In the genomic region with DNA sequence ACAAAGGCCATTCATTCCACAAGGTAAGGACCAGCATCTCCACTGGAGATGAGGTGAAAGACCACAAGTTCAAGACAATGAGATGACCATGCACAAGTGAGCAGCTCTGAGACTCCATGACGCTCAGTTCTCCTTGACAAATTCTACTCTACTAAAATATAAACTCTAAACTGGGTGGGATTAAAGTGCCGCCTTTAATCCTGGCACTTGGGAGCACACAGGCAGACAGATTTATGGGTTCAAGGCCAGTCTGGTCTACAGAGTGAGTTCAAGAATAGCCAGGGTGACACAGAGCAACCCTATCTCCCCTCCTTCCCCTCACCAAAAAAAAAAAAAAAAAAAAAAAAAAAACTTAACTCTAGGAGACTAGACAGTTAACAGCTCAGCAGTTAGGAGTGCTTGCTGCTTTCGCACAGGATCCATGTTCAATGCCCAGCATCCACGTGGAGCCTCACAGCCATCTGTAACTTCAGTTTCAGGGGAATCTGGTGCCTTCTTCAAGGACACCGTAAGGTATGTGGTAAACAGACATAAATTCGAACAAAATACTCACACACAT, we compare ENCODE assay signal across 12 mouse cellular contexts. TPM values are rescaled to one million over a fixed set of nuclear protein-coding genes. Genes with fewer than 3 reads are reported as not detected.
A peak's percentile ranks its signal among the peaks of the same experiment; 100 is the strongest.
DNase-seq lines count a peak whose midpoint lies in the region; ATAC-seq and TF ChIP-seq lines count a peak whose summit lies in the region.
"Had no signal": no experiment of that assay in that cellular context is flagged by ENCODE, and none has a peak within 500 bp of the region (broad histone marks: within the 10 kb centered on the region; RNA-seq: fewer than 3 reads in every experiment).

No protein-coding gene starts in this region.

- DNase-seq in forebrain, postnatal 0 days: no peak
- DNase-seq in lung, embryonic 14.5 days: no peak
- DNase-seq in lung, postnatal 14 days: no peak
- no peak for DNase-seq in intestine, embryonic 14.5 days (ENCODE audit: low spot score)
- DNase-seq in cerebellum, postnatal 14 days: no peak
- no peak for DNase-seq in frontal cortex, postnatal 10 days (ENCODE audit: low spot score in 2 of 2)
- DNase-seq: adrenal gland, postnatal 10 days; embryo, embryonic 11 days; kidney, adult 11 months; right cerebral cortex, postnatal 25 days had no signal

- ATAC-seq in forebrain, embryonic 13.5 days: no peak
- ATAC-seq in forebrain, postnatal 0 days: no peak
- ATAC-seq in lung, embryonic 14.5 days (ENCODE audit: insufficient read depth): no peak
- ATAC-seq in intestine, embryonic 14.5 days (replicated peaks; ENCODE audit: low FRiP score, low TSS enrichment, low read depth): no peak
- no peak for ATAC-seq in neural tube, embryonic 14.5 days (ENCODE audit: low read depth)

- no peak for TF ChIP-seq CTCF in forebrain, postnatal 0 days (IDR thresholded peaks at IDR 0.05; ENCODE audit: low read depth)
- no peak for TF ChIP-seq CTCF in lung, embryonic 14.5 days (IDR thresholded peaks at IDR 0.05; ENCODE audit: low read depth)

- no peaks in the 10 kb centered on the region for H3K9me3 ChIP-seq in forebrain, embryonic 13.5 days (replicated peaks)
- H3K9me3 ChIP-seq in forebrain, postnatal 0 days (ENCODE audit: low read length): no peaks in the 10 kb centered on the region
- peaks cover 4% of the 10 kb centered on the region; the same call in 1 of the 2 replicates for H3K9me3 ChIP-seq in lung, embryonic 14.5 days (ENCODE audit: low read depth, low read length)
- H3K9me3 ChIP-seq in intestine, embryonic 14.5 days (ENCODE audit: control insufficient read depth, low read length): no peaks in the 10 kb centered on the region
- H3K9me3 ChIP-seq in neural tube, embryonic 14.5 days (ENCODE audit: control insufficient read depth, low read length): no peaks in the 10 kb centered on the region

- no peak overlapping the region for H3K27ac ChIP-seq in forebrain, embryonic 13.5 days
- no peak overlapping the region for H3K27ac ChIP-seq in forebrain, postnatal 0 days (ENCODE audit: low read depth, low read length)
- H3K27ac ChIP-seq in lung, embryonic 14.5 days (ENCODE audit: low read depth): peak overlapping the region; percentile 91
- peak overlapping the region; percentile 24; the same call in 1 of the 2 replicates for H3K27ac ChIP-seq in intestine, embryonic 14.5 days (ENCODE audit: low read depth)
- no peak overlapping the region for H3K27ac ChIP-seq in neural tube, embryonic 14.5 days (ENCODE audit: low read depth, low read length)

- WGBS in forebrain, embryonic 13.5 days: 93% methylated on average over 6 of the region's 6 CpGs
- 90% methylated on average over 6 of the region's 6 CpGs for WGBS in forebrain, postnatal 0 days
- 63% methylated on average over 6 of the region's 6 CpGs for WGBS in lung, embryonic 14.5 days
- WGBS in intestine, embryonic 14.5 days: 61% methylated on average over 6 of the region's 6 CpGs
- WGBS in neural tube, embryonic 14.5 days: 90% methylated on average over 6 of the region's 6 CpGs

- H3K9ac ChIP-seq in forebrain, embryonic 13.5 days: no peak overlapping the region
- H3K9ac ChIP-seq in forebrain, postnatal 0 days: no peak overlapping the region
- H3K9ac ChIP-seq in lung, embryonic 14.5 days: peak overlapping the region; percentile 94
- peak overlapping the region; percentile 77 for H3K9ac ChIP-seq in intestine, embryonic 14.5 days (ENCODE audit: low read length)
- H3K9ac ChIP-seq in neural tube, embryonic 14.5 days (replicated peaks; ENCODE audit: low read depth, low read length): 0 out of 2 replicates have a peak overlapping the region, but pooled peaks have one; percentile 2

- H3K4me1 ChIP-seq in forebrain, embryonic 13.5 days: peaks cover 30% of the 10 kb centered on the region
- H3K4me1 ChIP-seq in forebrain, postnatal 0 days (ENCODE audit: insufficient read depth): peaks cover 14% of the 10 kb centered on the region
- H3K4me1 ChIP-seq in lung, embryonic 14.5 days (ENCODE audit: insufficient read depth): peaks cover 3% of the 10 kb centered on the region; the same call in 1 of the 2 replicates
- H3K4me1 ChIP-seq in intestine, embryonic 14.5 days (replicated peaks; ENCODE audit: control insufficient read depth, insufficient read depth, low read length): peaks cover 18% of the 10 kb centered on the region; the same call in 1 of the 2 replicates
- peaks cover 17% of the 10 kb centered on the region for H3K4me1 ChIP-seq in neural tube, embryonic 14.5 days (ENCODE audit: control insufficient read depth, insufficient read depth, low read length)

- no peak overlapping the region for H3K4me3 ChIP-seq in forebrain, embryonic 13.5 days
- no peak overlapping the region for H3K4me3 ChIP-seq in forebrain, postnatal 0 days (ENCODE audit: low read depth, low read length)
- peak overlapping the region; percentile 71 for H3K4me3 ChIP-seq in lung, embryonic 14.5 days (ENCODE audit: low read depth, low read length)
- peak overlapping the region; percentile 54 for H3K4me3 ChIP-seq in intestine, embryonic 14.5 days (ENCODE audit: low read depth, low read length)
- no peak overlapping the region; the same call in 1 of the 2 replicates for H3K4me3 ChIP-seq in neural tube, embryonic 14.5 days (ENCODE audit: low read depth, low read length)

- 0 out of 2 replicates have a peak, but pooled peaks cover 3% of the 10 kb centered on the region for H3K27me3 ChIP-seq in forebrain, embryonic 13.5 days
- H3K27me3 ChIP-seq in forebrain, postnatal 0 days (ENCODE audit: insufficient read depth, low read length): no peaks in the 10 kb centered on the region; the same call in 1 of the 2 replicates
- H3K27me3 ChIP-seq in lung, embryonic 14.5 days (ENCODE audit: insufficient read depth, low read length): no peaks in the 10 kb centered on the region
- no peaks in the 10 kb centered on the region for H3K27me3 ChIP-seq in intestine, embryonic 14.5 days (replicated peaks; ENCODE audit: control insufficient read depth, insufficient read depth, low read length)
- no peaks in the 10 kb centered on the region for H3K27me3 ChIP-seq in neural tube, embryonic 14.5 days (ENCODE audit: control insufficient read depth, insufficient read depth, low read length)

- peak overlapping the region; percentile 88 for H3K4me2 ChIP-seq in forebrain, embryonic 13.5 days
- H3K4me2 ChIP-seq in forebrain, postnatal 0 days (ENCODE audit: low read depth): no peak overlapping the region; the same call in 1 of the 2 replicates
- H3K4me2 ChIP-seq in lung, embryonic 14.5 days: peak overlapping the region; percentile 55
- H3K4me2 ChIP-seq in intestine, embryonic 14.5 days (ENCODE audit: low read length): peak overlapping the region; percentile 50
- H3K4me2 ChIP-seq in neural tube, embryonic 14.5 days (ENCODE audit: low read depth, low read length): peak overlapping the region; percentile 70; the same call in 1 of the 2 replicates

- H3K36me3 ChIP-seq in forebrain, embryonic 13.5 days (ENCODE audit: poor library complexity, severe bottlenecking): no peaks in the 10 kb centered on the region
- no peaks in the 10 kb centered on the region for H3K36me3 ChIP-seq in forebrain, postnatal 0 days (ENCODE audit: insufficient read depth)
- H3K36me3 ChIP-seq in lung, embryonic 14.5 days (ENCODE audit: insufficient read depth): peaks cover 83% of the 10 kb centered on the region
- peaks cover 50% of the 10 kb centered on the region for H3K36me3 ChIP-seq in intestine, embryonic 14.5 days (ENCODE audit: control insufficient read depth, insufficient read depth, low read length)
- no peaks in the 10 kb centered on the region for H3K36me3 ChIP-seq in neural tube, embryonic 14.5 days (ENCODE audit: control insufficient read depth, insufficient read depth, low read length)

RNA-seq across cellular contexts. Expression of a gene that starts 2.1 kb away (rescaled TPM):
- 10.5 and 11.7 TPM in 2 replicates for polyA plus RNA-seq in forebrain, embryonic 13.5 days (2015; fragmentation: Nextera tagmentation; extraction: Ambion mirVana)
- total RNA-seq in forebrain, postnatal 0 days (2014; rRNA removed): 27.2 and 36.0 TPM in 2 replicates
- 3.0 and 4.6 TPM in 2 replicates for polyA plus RNA-seq in forebrain, postnatal 0 days (2015; fragmentation: Nextera tagmentation; extraction: Ambion mirVana)
- polyA plus RNA-seq in lung, embryonic 14.5 days (2014; fragmentation: Nextera tagmentation; extraction: Ambion mirVana): 86.6 and 87.0 TPM in 2 replicates
- 52.3 and 52.8 TPM in 2 replicates for polyA plus RNA-seq in intestine, embryonic 14.5 days (2014; fragmentation: Nextera tagmentation; extraction: Ambion mirVana)
- polyA plus RNA-seq in neural tube, embryonic 14.5 days (2014; fragmentation: Nextera tagmentation; extraction: Ambion mirVana): 9.6 and 14.8 TPM in 2 replicates

Comparison
In these comparisons a context has a peak if more than half of its experiments do, and no peak if none do; other contexts are left out.
1. H3K27ac ChIP-seq: peak in lung, embryonic 14.5 days (single experiment) and intestine, embryonic 14.5 days (single experiment); none in forebrain, embryonic 13.5 days (single experiment), forebrain, postnatal 0 days (single experiment) and neural tube, embryonic 14.5 days (single experiment).
2. H3K4me3 ChIP-seq: peak in lung, embryonic 14.5 days (single experiment) and intestine, embryonic 14.5 days (single experiment); none in forebrain, embryonic 13.5 days (single experiment), forebrain, postnatal 0 days (single experiment) and neural tube, embryonic 14.5 days (single experiment).
3. H3K9ac ChIP-seq: peak in lung, embryonic 14.5 days (single experiment), intestine, embryonic 14.5 days (single experiment) and neural tube, embryonic 14.5 days (single experiment); none in forebrain, embryonic 13.5 days (single experiment) and forebrain, postnatal 0 days (single experiment).